Mouse (Mus musculus) liver, adult 2 months (tissue): ENCODE measurements around the gene Ubqln1.

ENCODE experiments used
- CTCF ChIP-seq: fragments of 200-500 bp; IDR thresholded peaks from 2 replicates; pipeline ENCODE4 v1.5.1; 2011; ENCODE audit warnings: low read depth, low read length, control low read depth
- POLR2A ChIP-seq: fragments of 200-500 bp; IDR thresholded peaks from 2 replicates; pipeline ENCODE4 v1.6.1; 2011; ENCODE audit warnings: low read length, control low read depth; ENCODE audit not compliant: insufficient read depth; ENCODE audit errors: extremely low read depth

GRCm38 (mm10) chr13:58215253-58215591 lies 231 bp downstream of the Ubqln1 start:
- TF ChIP-seq CTCF (no peak), POLR2A (no peak)
